Comparison of ENCODE assay signal across 8 mouse cellular contexts in the genomic region with DNA sequence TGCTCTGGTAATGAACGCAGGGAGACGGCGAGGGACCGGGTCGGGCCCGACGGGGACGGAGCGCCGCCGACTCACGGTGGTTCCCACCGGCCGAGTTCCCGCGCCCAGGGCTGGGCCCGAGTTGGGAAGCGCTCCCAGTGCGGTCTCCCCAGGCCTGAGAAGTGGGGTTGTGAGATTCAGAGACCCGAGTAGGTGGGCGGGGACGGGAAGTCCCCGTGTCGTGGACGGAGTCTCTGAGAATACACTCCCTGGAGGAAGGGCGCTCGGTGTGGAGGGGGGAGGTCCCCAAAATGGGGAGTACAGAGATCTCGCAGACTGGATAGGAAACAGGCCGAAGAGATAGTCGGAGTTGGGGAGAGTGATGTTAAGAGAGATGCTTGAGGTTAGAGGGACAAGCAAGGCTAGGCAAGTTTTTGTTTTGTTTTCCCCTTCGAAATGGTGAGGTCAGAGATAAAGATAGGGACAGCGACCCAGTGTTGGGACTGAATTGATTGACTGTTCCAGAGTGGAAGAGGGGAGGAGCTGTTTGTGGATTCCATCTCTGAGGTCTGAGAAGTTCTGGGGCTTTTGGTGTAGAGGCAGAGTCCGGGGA. TPM values are rescaled to one million over a fixed set of nuclear protein-coding genes. Genes with fewer than 3 reads are reported as not detected.
DNase-seq lines count a peak whose midpoint lies in the region; ATAC-seq and TF ChIP-seq lines count a peak whose summit lies in the region.

No protein-coding gene starts in this region.

- H3K27me3 ChIP-seq in heart, postnatal 0 days (ENCODE audit: control insufficient read depth, insufficient read depth, low read length): no peaks in the 10 kb centered on the region
- no peaks in the 10 kb centered on the region for H3K27me3 ChIP-seq in limb, embryonic 14.5 days (ENCODE audit: control insufficient read depth, insufficient read depth, low read length)
- no peaks in the 10 kb centered on the region for H3K27me3 ChIP-seq in midbrain, postnatal 0 days (ENCODE audit: insufficient read depth, low read length)

- peak overlapping the region; percentile 95 for H3K27ac ChIP-seq in heart, postnatal 0 days (ENCODE audit: low read depth)
- H3K27ac ChIP-seq in limb, embryonic 14.5 days (replicated peaks; ENCODE audit: low read depth, low read length): peak overlapping the region; percentile 87
- H3K27ac ChIP-seq in midbrain, postnatal 0 days (ENCODE audit: low read depth, low read length): peak overlapping the region; percentile 95

- under 1% methylated on average over 33 of the region's 33 CpGs for WGBS in heart, postnatal 0 days
- WGBS in limb, embryonic 14.5 days: under 1% methylated on average over 33 of the region's 33 CpGs
- under 1% methylated on average over 33 of the region's 33 CpGs for WGBS in midbrain, postnatal 0 days

- no peak for TF ChIP-seq POLR2A in limb, embryonic 14.5 days (IDR thresholded peaks at IDR 0.05; ENCODE audit: borderline replicate concordance, extremely low read depth, insufficient read depth, insufficient read length)

- 0 out of 2 replicates have a peak, but pooled peaks cover 5% of the 10 kb centered on the region for H3K4me1 ChIP-seq in heart, postnatal 0 days (ENCODE audit: control insufficient read depth, insufficient read depth)
- H3K4me1 ChIP-seq in limb, embryonic 14.5 days (ENCODE audit: control insufficient read depth, insufficient read depth, low read length): peaks cover 4% of the 10 kb centered on the region; the same call in 1 of the 2 replicates
- no peaks in the 10 kb centered on the region for H3K4me1 ChIP-seq in midbrain, postnatal 0 days (ENCODE audit: insufficient read depth, low read length)

- no peak for TF ChIP-seq EP300 in heart, postnatal 0 days (IDR thresholded peaks at IDR 0.05; ENCODE audit: low read depth)

- ATAC-seq in heart, postnatal 0 days (ENCODE audit: insufficient read depth, low read depth): peak; percentile 75
- ATAC-seq in erythroid progenitor cell, adult 5-6 weeks (replicated peaks; ENCODE audit: low FRiP score, poor library complexity, severe bottlenecking): peak; percentile 50
- ATAC-seq in limb, embryonic 14.5 days (ENCODE audit: low FRiP score, low read depth): peak; percentile 73
- peak; percentile 76 for ATAC-seq in midbrain, postnatal 0 days (ENCODE audit: low FRiP score)

- no peaks in the 10 kb centered on the region for H3K9me3 ChIP-seq in heart, postnatal 0 days (replicated peaks; ENCODE audit: control insufficient read depth, low read length)
- no peaks in the 10 kb centered on the region for H3K9me3 ChIP-seq in limb, embryonic 14.5 days (ENCODE audit: control insufficient read depth, low read length)
- H3K9me3 ChIP-seq in midbrain, postnatal 0 days (ENCODE audit: low read length): no peaks in the 10 kb centered on the region

- H3K36me3 ChIP-seq in heart, postnatal 0 days (replicated peaks; ENCODE audit: control insufficient read depth, insufficient read depth, low read length): no peaks in the 10 kb centered on the region
- H3K36me3 ChIP-seq in limb, embryonic 14.5 days (ENCODE audit: control insufficient read depth, insufficient read depth, low read length): no peaks in the 10 kb centered on the region
- 0 out of 2 replicates have a peak, but pooled peaks cover under 1% of the 10 kb centered on the region for H3K36me3 ChIP-seq in midbrain, postnatal 0 days (ENCODE audit: insufficient read depth, low read length)

- H3K4me3 ChIP-seq in heart, postnatal 0 days (ENCODE audit: low read depth, low read length): peak overlapping the region; percentile 89
- peak overlapping the region; percentile 88 for H3K4me3 ChIP-seq in limb, embryonic 14.5 days (replicated peaks; ENCODE audit: low read length)
- peak overlapping the region; percentile 98 for H3K4me3 ChIP-seq in midbrain, postnatal 0 days (ENCODE audit: low read depth, low read length)

- no peak for TF ChIP-seq CTCF in heart, postnatal 0 days (IDR thresholded peaks at IDR 0.05; ENCODE audit: low read depth)
- no peak for TF ChIP-seq CTCF in midbrain, postnatal 0 days (IDR thresholded peaks at IDR 0.05)

- peak overlapping the region; percentile 96 for H3K9ac ChIP-seq in heart, postnatal 0 days (replicated peaks; ENCODE audit: low read depth, low read length)
- H3K9ac ChIP-seq in limb, embryonic 14.5 days (ENCODE audit: low read depth, low read length, severe bottlenecking): peak overlapping the region; percentile 91
- H3K9ac ChIP-seq in midbrain, postnatal 0 days (replicated peaks; ENCODE audit: low read length, poor library complexity, severe bottlenecking): peak overlapping the region; percentile 97

- peak overlapping the region; percentile 73 for H3K4me2 ChIP-seq in heart, postnatal 0 days (ENCODE audit: low read depth, low read length)
- peak overlapping the region; percentile 73 for H3K4me2 ChIP-seq in limb, embryonic 14.5 days (replicated peaks; ENCODE audit: low read depth, low read length, severe bottlenecking)
- peak overlapping the region; percentile 71 for H3K4me2 ChIP-seq in midbrain, postnatal 0 days (ENCODE audit: low read depth, low read length, poor library complexity, severe bottlenecking)

- peak; percentile 70 for DNase-seq in heart, postnatal 0 days (ENCODE audit: low spot score)
- DNase-seq in heart, adult 11 months: no peak
- DNase-seq in Muller cell, postnatal 12 days (ENCODE audit: inconsistent ontology term): peak; percentile 83
- DNase-seq in limb, embryonic 14.5 days (ENCODE audit: low spot score): no peak
- DNase-seq in midbrain, postnatal 0 days (ENCODE audit: low spot score): peak; percentile 26
- DNase-seq in ovary, postnatal 36 days (ENCODE audit: low spot score): no peak
- no peak for DNase-seq in gastrocnemius, adult 18-20 months (ENCODE audit: low spot score)

RNA-seq across cellular contexts. Expression of gene 9530068E07Rik, which starts 0.5 kb away (rescaled TPM):
- total RNA-seq in heart, postnatal 0 days (2014; rRNA removed; ENCODE audit: low replicate concordance): 149 and 200 TPM in 2 replicates
- 133 and 134 TPM in 2 replicates for polyA plus RNA-seq in heart, postnatal 0 days (2015; fragmentation: Nextera tagmentation; extraction: Ambion mirVana)
- total RNA-seq in erythroid progenitor cell, adult 5-6 weeks (2015; ENCODE audit: low replicate concordance): 41.1 and 43.6 TPM in 2 replicates
- total RNA-seq in erythroid progenitor cell, adult 5-6 weeks (2017; ENCODE audit: low replicate concordance): 9.4 and 23.9 TPM in 2 replicates
- 174 and 207 TPM in 2 replicates for polyA plus RNA-seq in limb, embryonic 14.5 days (2012; rRNA removed)
- 202 and 213 TPM in 2 replicates for polyA plus RNA-seq in limb, embryonic 14.5 days (2014; fragmentation: Nextera tagmentation; extraction: Ambion mirVana)
- 125 and 127 TPM in 2 replicates for total RNA-seq in midbrain, postnatal 0 days (2014; rRNA removed)
- polyA plus RNA-seq in midbrain, postnatal 0 days (2015; fragmentation: Nextera tagmentation; extraction: Ambion mirVana): 133 and 134 TPM in 2 replicates
- total RNA-seq in gastrocnemius, adult 18-20 months (2021): 10 to 100 TPM; 41.5 to 45.8 TPM

RNA-seq across cellular contexts. Expression of gene Vdac1, which starts 36.0 kb away (rescaled TPM):
- 478 and 528 TPM in 2 replicates for total RNA-seq in heart, postnatal 0 days (2014; rRNA removed; ENCODE audit: low replicate concordance)
- 627 and 646 TPM in 2 replicates for polyA plus RNA-seq in heart, postnatal 0 days (2015; fragmentation: Nextera tagmentation; extraction: Ambion mirVana)
- 36.9 and 45.4 TPM in 2 replicates for total RNA-seq in erythroid progenitor cell, adult 5-6 weeks (2015; ENCODE audit: low replicate concordance)
- total RNA-seq in erythroid progenitor cell, adult 5-6 weeks (2017; ENCODE audit: low replicate concordance): 40.2 and 42.2 TPM in 2 replicates
- polyA plus RNA-seq in limb, embryonic 14.5 days (2012; rRNA removed): 157 and 158 TPM in 2 replicates
- 207 and 218 TPM in 2 replicates for polyA plus RNA-seq in limb, embryonic 14.5 days (2014; fragmentation: Nextera tagmentation; extraction: Ambion mirVana)
- total RNA-seq in midbrain, postnatal 0 days (2014; rRNA removed): 337 and 343 TPM in 2 replicates
- polyA plus RNA-seq in midbrain, postnatal 0 days (2015; fragmentation: Nextera tagmentation; extraction: Ambion mirVana): 412 and 433 TPM in 2 replicates
- 1,000 to 10,000 TPM; 1,411 to 1,472 TPM for total RNA-seq in gastrocnemius, adult 18-20 months (2021)

Comparison
In these comparisons a context has a peak if more than half of its experiments do, and no peak if none do; other contexts are left out.
1. DNase-seq: peak in heart, postnatal 0 days (single experiment), Muller cell, postnatal 12 days (single experiment) and midbrain, postnatal 0 days (single experiment); none in heart, adult 11 months (single experiment), limb, embryonic 14.5 days (single experiment), ovary, postnatal 36 days (single experiment) and gastrocnemius, adult 18-20 months (single experiment).
2. Peak in every context shown above with its lines, with median percentiles within 50 percentile points of each other: ATAC-seq, H3K27ac ChIP-seq, H3K4me2 ChIP-seq, H3K4me3 ChIP-seq and H3K9ac ChIP-seq.